Mouse (Mus musculus): ENCODE data around the gene Ccdc17.

DNA sequence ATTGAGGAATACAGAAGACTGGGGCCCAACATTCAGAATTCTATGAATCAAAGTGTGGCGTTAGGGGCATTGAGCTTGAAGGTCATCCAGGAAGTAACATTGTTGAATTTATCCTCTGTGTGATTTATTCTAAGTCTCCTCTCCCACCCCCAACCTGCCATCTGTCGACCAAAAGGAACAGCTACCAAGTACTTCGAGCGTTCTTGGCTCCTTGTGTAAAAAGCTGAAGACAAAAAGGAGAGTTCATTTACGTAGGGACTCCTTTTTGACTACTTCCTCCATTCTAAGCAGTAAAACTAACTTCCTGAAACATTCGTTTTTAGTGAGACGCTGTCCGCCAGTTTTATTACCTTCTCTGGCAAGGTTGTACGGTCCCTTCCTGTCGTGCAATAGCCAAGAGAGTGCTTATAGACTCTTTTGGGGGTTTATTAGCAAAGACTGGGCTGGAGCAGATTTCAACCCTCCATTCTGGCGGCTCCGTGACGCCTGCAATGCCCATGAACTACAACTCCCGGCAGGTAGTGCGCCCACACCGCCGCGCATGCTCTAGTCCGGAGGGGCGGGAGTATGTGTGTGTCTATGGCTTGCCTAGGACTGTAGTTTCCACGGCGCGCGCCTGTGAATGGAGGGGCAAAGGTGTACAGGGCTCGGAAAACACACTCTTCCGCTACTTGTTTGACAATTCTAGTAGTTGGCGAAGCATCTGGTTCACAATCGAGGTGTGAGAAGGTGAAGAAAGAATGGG, 39.7 kb upstream of the Ccdc17 start:
- TF ChIP-seq POLR2A (IDR thresholded peaks at IDR 0.05; ENCODE audit: control insufficient read depth, low read depth, low read length), result peak; percentile 71
- TF ChIP-seq CTCF (IDR thresholded peaks at IDR 0.05; ENCODE audit: control insufficient read depth, insufficient read depth, insufficient replicate concordance, low read depth, low read length), result no peak

All from testis, adult 2 months (tissue).